Mouse (Mus musculus): ENCODE measurements at regions not wholly inside any gene's neighbourhood (a gene's known extent, or its start where the extent isn't known, plus 50 kb on each side); places are given as distances from the start of the nearest gene placed in this dataset.

DNA sequence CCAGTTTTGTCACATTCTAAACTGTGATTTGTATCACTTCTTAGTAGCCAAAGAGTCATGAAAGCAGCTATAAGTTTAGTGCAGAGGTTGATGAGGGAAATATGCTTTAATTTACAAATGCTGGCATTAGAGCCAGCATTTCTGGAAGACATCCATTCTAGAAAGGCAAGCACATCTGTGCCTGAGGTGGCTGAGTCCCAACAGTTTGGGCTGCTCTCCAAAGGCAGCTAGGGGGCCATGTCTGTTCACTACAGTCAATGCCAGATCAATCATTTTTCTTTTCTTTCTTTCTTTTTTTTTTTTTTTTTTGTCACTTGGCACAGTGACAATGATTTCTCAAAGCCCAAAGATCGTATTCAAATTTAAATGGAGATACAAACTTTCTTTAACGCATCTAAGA lies 71.6 kb upstream of the Zic3 start:
- TF ChIP-seq MYC (IDR thresholded peaks at IDR 0.05; ENCODE audit: low read depth, low read length) (no peak), EP300 (IDR thresholded peaks at IDR 0.05; ENCODE audit: low read depth in 1 of 2, low read length in 2 of 2) (no peak), MAX (IDR thresholded peaks at IDR 0.05; ENCODE audit: low read length) (no peak), ELF1 (IDR thresholded peaks at IDR 0.05; ENCODE audit: low read depth, low read length) (no peak), CTCF (IDR thresholded peaks at IDR 0.05 in 2 of 3, conservative IDR thresholded peaks at IDR 0.05 in 1 of 3; ENCODE audit: control insufficient read depth in 1 of 3, insufficient read depth in 1 of 3, low read depth in 2 of 3, low read length in 3 of 3, poor library complexity in 1 of 3, severe bottlenecking in 1 of 3) (no peak)
